Mouse (Mus musculus) cerebellum, adult 9-11 months (tissue): ENCODE results near the gene Lrriq3.

ENCODE experiments used
- DNase-seq: peaks from one replicate; pipeline ENCODE4 v3.0.0; 2022

The Lrriq3 gene

GRCm38 (mm10) chr3:155093116-155093956 lies at the start of gene Lrriq3, which contains the start of gene Fpgt:
Gene Lrriq3, plus strand, starts transcription at chr3:155093434.
Gene Fpgt, minus strand, starts transcription at chr3:155093403.
- DNase-seq: peak; percentile 94

- DNase-seq: no peak
Observed at GRCm38 (mm10) chr3:155052021-155052420, 41.2 kb upstream of the Lrriq3 start.

GRCm38 (mm10) chr3:155053189-155053588 lies 40.0 kb upstream of the Lrriq3 start:
- DNase-seq: no peak

GRCm38 (mm10) chr3:155055231-155055916 lies 37.9 kb upstream of the Lrriq3 start, which contains the start of gene Tnni3k:
Gene Tnni3k, minus strand, starts transcription at chr3:155055407.
- DNase-seq: no peak

GRCm38 (mm10) chr3:155056606-155057005 lies 36.6 kb upstream of the Lrriq3 start:
- DNase-seq: no peak

- DNase-seq: no peak
Observed at GRCm38 (mm10) chr3:155057566-155057965, 35.7 kb upstream of the Lrriq3 start.

- no peak for DNase-seq
Observed at GRCm38 (mm10) chr3:155058800-155059448, 34.3 kb upstream of the Lrriq3 start.

- no peak for DNase-seq
Observed at GRCm38 (mm10) chr3:155059449-155059822, 33.8 kb upstream of the Lrriq3 start.

GRCm38 (mm10) chr3:155077908-155078307 lies 15.3 kb upstream of the Lrriq3 start:
- DNase-seq: no peak

- no peak for DNase-seq
Observed at GRCm38 (mm10) chr3:155092081-155092480, 1.2 kb upstream of the Lrriq3 start.

- no peak for DNase-seq
Observed at GRCm38 (mm10) chr3:155099266-155099665, 6.0 kb downstream of the Lrriq3 start.

GRCm38 (mm10) chr3:155105957-155106356 lies 12.7 kb downstream of the Lrriq3 start:
- no peak for DNase-seq

- no peak for DNase-seq
Observed at GRCm38 (mm10) chr3:155137737-155138136, 44.5 kb downstream of the Lrriq3 start.

GRCm38 (mm10) chr3:155141047-155141446 lies 47.8 kb downstream of the Lrriq3 start:
- no peak for DNase-seq

GRCm38 (mm10) chr3:155144368-155144767 lies 51.1 kb downstream of the Lrriq3 start:
- DNase-seq: no peak

- no peak for DNase-seq
Observed at GRCm38 (mm10) chr3:155161842-155162241, 68.6 kb downstream of the Lrriq3 start.

- no peak for DNase-seq
Observed at GRCm38 (mm10) chr3:155180303-155180902, 87.2 kb downstream of the Lrriq3 start.

- DNase-seq: no peak
Observed at GRCm38 (mm10) chr3:155186456-155186855, 93.2 kb downstream of the Lrriq3 start.

GRCm38 (mm10) chr3:155188857-155189256 lies 95.6 kb downstream of the Lrriq3 start:
- DNase-seq: no peak

GRCm38 (mm10) chr3:155234919-155235318 lies 141.7 kb downstream of the Lrriq3 start:
- DNase-seq: no peak

GRCm38 (mm10) chr3:155235502-155235901 lies 142.3 kb downstream of the Lrriq3 start:
- DNase-seq: no peak
